Comparison of ENCODE assay signal across 25 mouse cellular contexts in genomic region chr17:62048989-62049388, GRCm38 (mm10).
DNase-seq lines count a peak whose midpoint lies in the region; ATAC-seq and TF ChIP-seq lines count a peak whose summit lies in the region.
"Had no signal": no experiment of that assay in that cellular context is flagged by ENCODE, and none has a peak within 500 bp of the region (broad histone marks: within the 10 kb centered on the region; RNA-seq: fewer than 3 reads in every experiment).

No protein-coding gene starts in this region.

- WGBS in forebrain, postnatal 0 days: 61% methylated on average over 3 of the region's 3 CpGs

- no peak for TF ChIP-seq CTCF in ES-Bruce4 (IDR thresholded peaks at IDR 0.05; ENCODE audit: low read depth, low read length)
- TF ChIP-seq CTCF in forebrain, postnatal 0 days (IDR thresholded peaks at IDR 0.05; ENCODE audit: low read depth): no peak

- in situ Hi-C loops in ES-E14 (cut with MboI; ENCODE audit: low sequenced_read_pairs in 2 of 2, unreplicated experiment in 2 of 2): no loop called here

- DNase-seq in ES-E14 (ENCODE audit: low read depth, low spot score) (peak; percentile 4), ZHBTc4 (ENCODE audit: low read depth, low spot score) (peak; percentile 45)
- DNase-seq in left cerebral cortex, postnatal 10 days (ENCODE audit: extremely low spot score in 1 of 2, low spot score in 2 of 2): no peak
- DNase-seq in cerebellum, adult 9-11 months: no peak
- DNase-seq in forebrain, postnatal 0 days: no peak
- no peak for DNase-seq in left cerebral cortex, adult 9 months (ENCODE audit: low spot score in 2 of 2)
- DNase-seq: adrenal gland, adult 2 months; adrenal gland, postnatal 10 days; adrenal gland, postnatal 25 days; B cell, adult 2 months; cerebellum, adult 11 months; cerebellum, adult 18-20 months; cerebellum, adult 8-10 months; cerebellum, postnatal 10 days; cerebellum, postnatal 25 days had no signal

- H3K9me3 ChIP-seq in ES-Bruce4 (replicated peaks; ENCODE audit: control insufficient read depth, insufficient read depth, low read length, poor library complexity, severe bottlenecking) (peaks cover 9% of the 10 kb centered on the region), ES-E14 (ENCODE audit: control insufficient read depth, insufficient read depth, low read depth, low read length) (no peaks in the 10 kb centered on the region)
- no peaks in the 10 kb centered on the region for H3K9me3 ChIP-seq in forebrain, postnatal 0 days (ENCODE audit: low read length)
- H3K9me3 ChIP-seq: embryonic facial prominence, embryonic 10.5 days; embryonic facial prominence, embryonic 12.5 days; forebrain, embryonic 10.5 days; forebrain, embryonic 12.5 days had no signal

- no peak overlapping the region for H3K4me3 ChIP-seq in ES-Bruce4 (ENCODE audit: low read depth, low read length)
- no peak overlapping the region for H3K4me3 ChIP-seq in ES-E14 (ENCODE audit: insufficient read depth in 1 of 2, low read depth in 1 of 2, low read length in 2 of 2, poor library complexity in 1 of 2, severe bottlenecking in 1 of 2)
- H3K4me3 ChIP-seq in forebrain, postnatal 0 days (ENCODE audit: low read depth, low read length): no peak overlapping the region
- H3K4me3 ChIP-seq: embryonic facial prominence, embryonic 10.5 days; embryonic facial prominence, embryonic 12.5 days; erythroblast, embryonic 14.5 days; forebrain, embryonic 10.5 days; forebrain, embryonic 12.5 days had no signal

- no peak overlapping the region for H3K4me2 ChIP-seq in forebrain, postnatal 0 days (ENCODE audit: low read depth)
- H3K4me2 ChIP-seq: embryonic facial prominence, embryonic 12.5 days; forebrain, embryonic 12.5 days had no signal

- H3K4me1 ChIP-seq in ES-Bruce4 (ENCODE audit: control insufficient read depth, insufficient read depth, low read length): no peaks in the 10 kb centered on the region
- peaks cover 0 to 7% of the 10 kb centered on the region in 2 experiments; a peak in 2 of 4 replicates for H3K4me1 ChIP-seq in ES-E14 (ENCODE audit: control insufficient read depth in 2 of 2, insufficient read depth in 2 of 2, low read length in 2 of 2, poor library complexity in 1 of 2)
- no peaks in the 10 kb centered on the region for H3K4me1 ChIP-seq in forebrain, postnatal 0 days (ENCODE audit: insufficient read depth)
- H3K4me1 ChIP-seq: embryonic facial prominence, embryonic 10.5 days; embryonic facial prominence, embryonic 12.5 days; forebrain, embryonic 10.5 days; forebrain, embryonic 12.5 days had no signal

- 0 out of 2 replicates have a peak, but pooled peaks have one; percentile 34 for TF ChIP-seq EP300 in ES-Bruce4 (IDR thresholded peaks at IDR 0.05; ENCODE audit: insufficient read depth, low read depth, low read length)

- ATAC-seq in forebrain, postnatal 0 days: no peak
- ATAC-seq: CD4-positive, CD25-positive, alpha-beta regulatory T cell, adult 4 months; forebrain, embryonic 14.5 days; forebrain, embryonic 16.5 days had no signal

- H3K36me3 ChIP-seq in ES-Bruce4 (ENCODE audit: control insufficient read depth, insufficient read depth, low read length, poor library complexity, severe bottlenecking) (no peaks in the 10 kb centered on the region; the same call in 1 of the 2 replicates), ES-E14 (ENCODE audit: control insufficient read depth, insufficient read depth, low read length, poor library complexity, severe bottlenecking) (no peaks in the 10 kb centered on the region)
- no peaks in the 10 kb centered on the region for H3K36me3 ChIP-seq in forebrain, postnatal 0 days (ENCODE audit: insufficient read depth)
- H3K36me3 ChIP-seq: embryonic facial prominence, embryonic 10.5 days; embryonic facial prominence, embryonic 12.5 days; forebrain, embryonic 10.5 days; forebrain, embryonic 12.5 days had no signal

- peak overlapping the region; percentile 85; the same call in 1 of the 2 replicates for H3K27ac ChIP-seq in ES-Bruce4 (ENCODE audit: insufficient read depth, low read length)
- H3K27ac ChIP-seq in ES-E14 (ENCODE audit: insufficient read depth, low read depth, low read length, poor library complexity, severe bottlenecking): no peak overlapping the region; the same call in 1 of the 2 replicates
- no peak overlapping the region for H3K27ac ChIP-seq in forebrain, postnatal 0 days (ENCODE audit: low read depth, low read length)
- H3K27ac ChIP-seq: embryonic facial prominence, embryonic 10.5 days; embryonic facial prominence, embryonic 12.5 days; forebrain, embryonic 10.5 days; forebrain, embryonic 12.5 days had no signal

- intact Hi-C loops in left cerebral cortex, postnatal 10 days (cut with DNase I): no loop called here

- no peaks in the 10 kb centered on the region for H3K27me3 ChIP-seq in ES-Bruce4 (ENCODE audit: control insufficient read depth, insufficient read depth, low read length, poor library complexity, severe bottlenecking)
- no peaks in the 10 kb centered on the region for H3K27me3 ChIP-seq in forebrain, postnatal 0 days (ENCODE audit: insufficient read depth, low read length)
- H3K27me3 ChIP-seq: CH12.LX; embryonic facial prominence, embryonic 12.5 days; forebrain, embryonic 12.5 days had no signal

- TF ChIP-seq POLR2A in ES-Bruce4 (IDR thresholded peaks at IDR 0.05; ENCODE audit: insufficient read depth, low read length): no peak

- H3K9ac ChIP-seq in ES-Bruce4 (ENCODE audit: low read depth, poor library complexity, severe bottlenecking) (no peak overlapping the region), ES-E14 (ENCODE audit: insufficient read depth, low read depth, low read length, poor library complexity, severe bottlenecking) (no peak overlapping the region)
- H3K9ac ChIP-seq in forebrain, postnatal 0 days: no peak overlapping the region
- H3K9ac ChIP-seq: embryonic facial prominence, embryonic 12.5 days; forebrain, embryonic 12.5 days had no signal

TF ChIP-seq in ES-E14, 5 proteins besides CTCF, POLR2A, EP300 and RAD21:
- TF ChIP-seq CHD2 (IDR thresholded peaks at IDR 0.05; ENCODE audit: low read depth, low read length) (no peak), MAFK (IDR thresholded peaks at IDR 0.05; ENCODE audit: insufficient read depth, low read depth, low read length) (no peak), ZNF384 (IDR thresholded peaks at IDR 0.05; ENCODE audit: low read depth, low read length) (no peak), ZC3H11A (IDR thresholded peaks at IDR 0.05; ENCODE audit: borderline replicate concordance, low read depth, low read length) (no peak), HCFC1 (IDR thresholded peaks at IDR 0.05; ENCODE audit: borderline replicate concordance, insufficient read depth, low read length) (no peak)
TF ChIP-seq in ES-E14: peak in this region for 0.

Comparison
In these comparisons a context has a peak if more than half of its experiments do, and no peak if none do; other contexts are left out.
1. DNase-seq: peak in ES-E14 (single experiment) and ZHBTc4 (single experiment); none in left cerebral cortex, postnatal 10 days (0 of 2), cerebellum, adult 9-11 months (single experiment), forebrain, postnatal 0 days (single experiment) and left cerebral cortex, adult 9 months (0 of 2).